Mouse (Mus musculus) limb, embryonic 11.5 days (tissue): ENCODE measurements at regions not wholly inside any gene's neighbourhood (a gene's known extent, or its start where the extent isn't known, plus 50 kb on each side); places are given as distances from the start of the nearest gene placed in this dataset.

Experiments used
- ATAC-seq: fragments of 200-750 bp; cut with Nextera tagmentation; 2 replicates; pipeline ENCODE4 v1.8.0; 2017; ENCODE audit warnings: low read depth; ENCODE audit not compliant: insufficient number of reproducible peaks, low FRiP score, low TSS enrichment
- DNase-seq: peaks from one replicate; pipeline ENCODE4 v3.0.0-alpha.2; 2015; ENCODE audit warnings: low spot score
- H3K27ac ChIP-seq: fragments of 300-500 bp; sonication (generic); replicated peaks from 2 replicates; pipeline ENCODE4 v1.5.1; 2014; ENCODE audit warnings: low read depth, mild to moderate bottlenecking, low read length
- H3K27me3 ChIP-seq: fragments of 300-500 bp; sonication (generic); 2 replicates; pipeline ENCODE4 v1.6.1; 2014; ENCODE audit warnings: mild to moderate bottlenecking, low read length, mixed read lengths; ENCODE audit not compliant: control insufficient read depth, insufficient read depth
- H3K36me3 ChIP-seq: fragments of 300-500 bp; sonication (generic); 2 replicates; pipeline ENCODE4 v1.6.1; 2014; ENCODE audit warnings: mild to moderate bottlenecking, low read length, moderate library complexity, mixed read lengths; ENCODE audit not compliant: control insufficient read depth, insufficient read depth
- H3K4me1 ChIP-seq: fragments of 300-500 bp; sonication (generic); 2 replicates; pipeline ENCODE4 v1.6.1; 2014; ENCODE audit warnings: low read length, mixed read lengths; ENCODE audit not compliant: control insufficient read depth, insufficient read depth
- H3K4me2 ChIP-seq: fragments of 300-500 bp; sonication (generic); 2 replicates; pipeline ENCODE4 v1.6.1; 2014; ENCODE audit warnings: low read depth, mild to moderate bottlenecking, moderate library complexity; ENCODE audit not compliant: severe bottlenecking
- H3K4me3 ChIP-seq: fragments of 300-500 bp; sonication (generic); 2 replicates; pipeline ENCODE4 v1.5.1; 2014; ENCODE audit warnings: low read depth, low read length
- H3K9ac ChIP-seq: fragments of 300-500 bp; sonication (generic); 2 replicates; pipeline ENCODE4 v1.6.1; 2014; ENCODE audit warnings: mild to moderate bottlenecking, low read length
- H3K9me3 ChIP-seq: fragments of 300-500 bp; sonication (generic); 2 replicates; pipeline ENCODE4 v1.6.1; 2016; ENCODE audit warnings: low read length; ENCODE audit not compliant: control insufficient read depth
- WGBS: fragments of 180-500 bp; shearing (Covaris S2); extraction: QIAGEN DNeasy Blood & Tissue Kit; methylation state at CpG from one replicate; pipeline ENCODE4 v1.1.7; 2014; 5-methylcytosine and 5-hydroxymethylcytosine counted together

GRCm38 (mm10) chr9:101733611-101734225 lies 127.9 kb upstream of the 9630041A04Rik start:
- Histone ChIP-seq H3K27ac (no peak overlapping the region), H3K36me3 (no peaks in the 10 kb centered on the region), H3K4me1 (no peaks in the 10 kb centered on the region), H3K27me3 (no peaks in the 10 kb centered on the region), H3K9me3 (no peaks in the 10 kb centered on the region), H3K4me2 (no peak overlapping the region), H3K4me3 (no peak overlapping the region), H3K9ac (no peak overlapping the region)
- DNase-seq (peak; percentile 34), ATAC-seq (0 out of 2 replicates have a peak, but pooled peaks have one; percentile 44)
- 55% methylated on average over 14 of the region's 14 CpGs for WGBS

GRCm38 (mm10) chr9:101730136-101730535 lies 131.5 kb upstream of the 9630041A04Rik start:
- Histone ChIP-seq H3K27me3 (no peaks in the 10 kb centered on the region), H3K36me3 (no peaks in the 10 kb centered on the region), H3K4me2 (no peak overlapping the region), H3K27ac (no peak overlapping the region), H3K9ac (no peak overlapping the region), H3K4me1 (no peaks in the 10 kb centered on the region), H3K9me3 (no peaks in the 10 kb centered on the region), H3K4me3 (no peak overlapping the region)
- WGBS = 27% methylated on average over 3 of the region's 3 CpGs
- DNase-seq (no peak), ATAC-seq (no peak)

GRCm38 (mm10) chr9:101717911-101718310 lies 143.7 kb upstream of the 9630041A04Rik start:
- Histone ChIP-seq H3K27me3 (no peaks in the 10 kb centered on the region), H3K9me3 (no peaks in the 10 kb centered on the region), H3K4me2 (no peak overlapping the region), H3K9ac (no peak overlapping the region), H3K27ac (no peak overlapping the region), H3K36me3 (no peaks in the 10 kb centered on the region), H3K4me1 (no peaks in the 10 kb centered on the region), H3K4me3 (no peak overlapping the region)
- 26% methylated on average over 2 of the region's 2 CpGs for WGBS
- DNase-seq (no peak), ATAC-seq (no peak)

- Histone ChIP-seq H3K4me3 (no peak overlapping the region), H3K9ac (no peak overlapping the region), H3K4me2 (no peak overlapping the region), H3K4me1 (no peaks in the 10 kb centered on the region), H3K27me3 (no peaks in the 10 kb centered on the region), H3K9me3 (no peaks in the 10 kb centered on the region), H3K27ac (no peak overlapping the region), H3K36me3 (no peaks in the 10 kb centered on the region)
- 32% methylated on average over 5 of the region's 5 CpGs for WGBS
- no peak for ATAC-seq
- DNase-seq = no peak
Observed at GRCm38 (mm10) chr9:101716326-101716725, 145.3 kb upstream of the 9630041A04Rik start.

- Histone ChIP-seq H3K9me3 (no peaks in the 10 kb centered on the region), H3K4me3 (no peak overlapping the region), H3K36me3 (no peaks in the 10 kb centered on the region), H3K27me3 (no peaks in the 10 kb centered on the region), H3K4me2 (no peak overlapping the region), H3K27ac (no peak overlapping the region), H3K4me1 (no peaks in the 10 kb centered on the region), H3K9ac (no peak overlapping the region)
- ATAC-seq = no peak
- WGBS = 75% methylated on average over 5 of the region's 5 CpGs
- DNase-seq = no peak
Observed at GRCm38 (mm10) chr9:101714805-101715204, 146.8 kb upstream of the 9630041A04Rik start.

- no peak overlapping the region for H3K9ac ChIP-seq
- no peaks in the 10 kb centered on the region for H3K4me1 ChIP-seq
- H3K27ac ChIP-seq = no peak overlapping the region
- ATAC-seq = no peak
- H3K27me3 ChIP-seq = no peaks in the 10 kb centered on the region
- H3K36me3 ChIP-seq = no peaks in the 10 kb centered on the region
- no peaks in the 10 kb centered on the region for H3K9me3 ChIP-seq
- no peak overlapping the region for H3K4me2 ChIP-seq
- DNase-seq = no peak
- no peak overlapping the region for H3K4me3 ChIP-seq
- WGBS = 87% methylated on average over 8 of the region's 8 CpGs
Observed at GRCm38 (mm10) chr9:101710611-101711071, 151.0 kb upstream of the 9630041A04Rik start.

- 78% methylated on average over 7 of the region's 7 CpGs for WGBS
- Histone ChIP-seq H3K9ac (no peak overlapping the region), H3K9me3 (no peaks in the 10 kb centered on the region), H3K27me3 (no peaks in the 10 kb centered on the region), H3K4me3 (no peak overlapping the region), H3K4me1 (no peaks in the 10 kb centered on the region), H3K27ac (no peak overlapping the region), H3K4me2 (no peak overlapping the region), H3K36me3 (no peaks in the 10 kb centered on the region)
- ATAC-seq (no peak), DNase-seq (no peak)
Observed at GRCm38 (mm10) chr9:101700368-101700767, 161.3 kb upstream of the 9630041A04Rik start.

- Histone ChIP-seq H3K4me3 (no peak overlapping the region), H3K9ac (no peak overlapping the region), H3K4me1 (no peaks in the 10 kb centered on the region), H3K36me3 (no peaks in the 10 kb centered on the region), H3K27me3 (no peaks in the 10 kb centered on the region), H3K27ac (no peak overlapping the region), H3K9me3 (no peaks in the 10 kb centered on the region), H3K4me2 (no peak overlapping the region)
- ATAC-seq = no peak
- 89% methylated on average over 5 of the region's 5 CpGs for WGBS
- no peak for DNase-seq
Observed at GRCm38 (mm10) chr9:101694054-101694453, 167.6 kb upstream of the 9630041A04Rik start.

GRCm38 (mm10) chr9:101691336-101691735 lies 170.3 kb upstream of the 9630041A04Rik start:
- H3K27me3 ChIP-seq = no peaks in the 10 kb centered on the region
- ATAC-seq (no peak), DNase-seq (no peak)
- no peak overlapping the region for H3K4me2 ChIP-seq
- H3K4me3 ChIP-seq = no peak overlapping the region
- H3K4me1 ChIP-seq = no peaks in the 10 kb centered on the region
- no peak overlapping the region for H3K9ac ChIP-seq
- H3K36me3 ChIP-seq = no peaks in the 10 kb centered on the region
- H3K27ac ChIP-seq = no peak overlapping the region
- no peaks in the 10 kb centered on the region for H3K9me3 ChIP-seq
- WGBS = 85% methylated on average over 6 of the region's 6 CpGs
